Mouse (Mus musculus): ENCODE results near the gene Grip1. TPM values are rescaled to one million over a fixed set of nuclear protein-coding genes. Genes with fewer than 3 reads are reported as not detected.
"Not testable (repeated sequence)": the region's sequence is repeated elsewhere in the genome, so short reads cannot be mapped to it uniquely, and the experiment has no call there.

Grip1 gene
- polyA plus RNA-seq, 1 experiment from 2014 or later: 0.53 TPM

DNA sequence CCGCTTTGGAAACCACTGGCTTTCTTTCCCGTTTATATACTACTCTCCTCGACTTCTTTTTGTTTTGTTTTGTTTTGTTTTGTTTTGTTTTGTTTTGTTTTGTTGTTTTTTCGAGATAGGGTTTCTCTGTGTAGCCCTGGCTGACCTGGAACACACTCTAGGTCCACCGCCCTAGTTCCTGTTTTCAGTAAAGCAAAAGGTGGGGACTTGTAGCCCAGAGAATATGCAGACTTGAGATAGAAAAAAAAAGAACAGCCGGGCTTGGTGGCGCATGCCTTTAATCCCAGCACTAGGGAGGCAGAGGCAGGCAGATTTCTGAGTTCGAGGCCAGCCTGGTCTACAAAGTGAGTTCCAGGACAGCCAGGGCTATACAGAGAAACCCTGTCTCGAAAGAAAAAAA, 659.9 kb downstream of the Grip1 start:
- not testable (repeated sequence) for H3K27me3 ChIP-seq; H3K9me3 ChIP-seq (replicated peaks); ATAC-seq (ENCODE audit: insufficient read depth)
- Histone ChIP-seq H3K9ac (peak overlapping the region; percentile 84), H3K27ac (replicated peaks) (peak overlapping the region; percentile 98), H3K36me3 (replicated peaks) (peaks cover 24% of the 10 kb centered on the region), H3K4me3 (replicated peaks) (peak overlapping the region; percentile 85), H3K4me1 (replicated peaks) (peaks cover 22% of the 10 kb centered on the region), H3K4me2 (peak overlapping the region; percentile 79)
- WGBS (ENCODE audit: insufficient replicate concordance): 28% methylated on average over 9 of the region's 9 CpGs

DNA sequence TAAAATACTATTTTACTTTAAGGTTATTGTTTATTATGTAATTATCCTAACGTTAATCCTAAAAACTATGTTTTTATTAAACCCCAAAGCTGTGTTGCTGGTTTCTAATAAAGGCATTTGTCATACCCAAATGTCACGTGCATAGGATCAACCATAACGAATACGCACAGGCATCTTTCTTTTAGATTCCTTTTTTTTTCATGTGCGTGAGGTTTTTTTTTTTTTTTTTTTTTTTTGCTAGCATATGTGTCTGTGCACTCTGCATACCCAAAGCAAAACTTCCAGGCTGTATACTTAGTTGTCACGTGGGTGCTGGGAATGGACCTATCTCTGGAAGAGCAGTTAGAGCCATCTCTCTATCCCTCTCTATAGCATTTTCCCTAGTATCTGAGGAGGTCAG, 660.4 kb downstream of the Grip1 start:
- no peak overlapping the region for H3K4me3 ChIP-seq (replicated peaks)
- H3K9ac ChIP-seq: no peak overlapping the region
- peaks cover 22% of the 10 kb centered on the region for H3K4me1 ChIP-seq (replicated peaks)
- peaks cover 20% of the 10 kb centered on the region for H3K36me3 ChIP-seq (replicated peaks)
- H3K4me2 ChIP-seq: peak overlapping the region; percentile 79
- no peak for ATAC-seq (ENCODE audit: insufficient read depth)
- no peaks in the 10 kb centered on the region for H3K9me3 ChIP-seq (replicated peaks)
- H3K27me3 ChIP-seq: no peaks in the 10 kb centered on the region
- WGBS (ENCODE audit: insufficient replicate concordance): 80% methylated on average over 6 of the region's 6 CpGs
- no peak overlapping the region for H3K27ac ChIP-seq (replicated peaks)

DNA sequence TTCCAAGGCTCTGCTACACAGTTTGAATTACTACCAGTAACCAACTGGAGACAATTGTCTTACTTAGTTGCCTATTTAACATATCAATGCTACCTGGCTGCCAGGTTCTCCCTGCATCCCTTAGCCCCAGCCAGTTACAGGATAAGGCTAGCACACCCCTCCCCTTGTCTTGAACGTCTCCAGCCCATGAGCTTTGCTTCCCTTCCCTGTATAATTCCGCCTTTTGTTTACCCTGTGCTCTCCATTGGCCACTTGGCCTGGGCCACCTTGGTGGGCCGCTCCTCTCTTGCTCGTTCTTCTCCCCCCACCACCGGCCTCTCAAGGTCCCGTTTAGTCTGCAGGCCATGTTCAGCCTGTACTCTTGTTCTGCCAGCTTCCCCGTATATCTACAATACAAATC, 660.9 kb downstream of the Grip1 start:
- no peak overlapping the region for H3K4me2 ChIP-seq
- peaks cover 16% of the 10 kb centered on the region for H3K36me3 ChIP-seq (replicated peaks)
- H3K9ac ChIP-seq: no peak overlapping the region
- H3K4me1 ChIP-seq (replicated peaks): peaks cover 22% of the 10 kb centered on the region
- 76% methylated on average over 7 of the region's 7 CpGs for WGBS (ENCODE audit: insufficient replicate concordance)
- no peak overlapping the region for H3K27ac ChIP-seq (replicated peaks)
- H3K9me3 ChIP-seq (replicated peaks): no peaks in the 10 kb centered on the region
- H3K4me3 ChIP-seq (replicated peaks): no peak overlapping the region
- ATAC-seq (ENCODE audit: insufficient read depth): no peak
- H3K27me3 ChIP-seq: no peaks in the 10 kb centered on the region

DNA sequence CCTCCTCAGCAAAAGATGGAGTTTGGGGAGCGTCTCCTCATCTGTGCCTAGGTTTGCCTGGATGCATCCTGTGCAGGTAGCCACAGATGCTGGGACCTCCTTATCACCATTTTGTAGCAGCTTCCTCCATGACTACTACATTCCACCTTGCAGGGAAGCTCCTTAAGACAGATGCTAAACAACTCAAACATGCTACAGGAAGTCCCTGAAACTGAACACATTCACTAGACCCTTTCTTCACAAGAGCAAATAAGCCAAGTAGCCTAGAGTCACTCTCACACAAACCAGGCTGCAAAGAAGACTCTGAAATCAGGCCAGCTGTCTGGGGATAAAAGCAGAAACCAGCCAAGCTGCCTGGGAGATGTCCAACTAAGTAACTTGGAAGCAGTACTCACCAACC, 661.6 kb downstream of the Grip1 start:
- H3K4me2 ChIP-seq: no peak overlapping the region
- no peak overlapping the region for H3K27ac ChIP-seq (replicated peaks)
- H3K36me3 ChIP-seq (replicated peaks): peaks cover 9% of the 10 kb centered on the region; the same call in 1 of the 2 replicates
- peaks cover 22% of the 10 kb centered on the region for H3K4me1 ChIP-seq (replicated peaks)
- 85% methylated on average over 1 of the region's 1 CpGs for WGBS (ENCODE audit: insufficient replicate concordance)
- H3K27me3 ChIP-seq: no peaks in the 10 kb centered on the region
- no peak for ATAC-seq (ENCODE audit: insufficient read depth)
- H3K9ac ChIP-seq: no peak overlapping the region
- H3K4me3 ChIP-seq (replicated peaks): no peak overlapping the region
- no peaks in the 10 kb centered on the region for H3K9me3 ChIP-seq (replicated peaks)

DNA sequence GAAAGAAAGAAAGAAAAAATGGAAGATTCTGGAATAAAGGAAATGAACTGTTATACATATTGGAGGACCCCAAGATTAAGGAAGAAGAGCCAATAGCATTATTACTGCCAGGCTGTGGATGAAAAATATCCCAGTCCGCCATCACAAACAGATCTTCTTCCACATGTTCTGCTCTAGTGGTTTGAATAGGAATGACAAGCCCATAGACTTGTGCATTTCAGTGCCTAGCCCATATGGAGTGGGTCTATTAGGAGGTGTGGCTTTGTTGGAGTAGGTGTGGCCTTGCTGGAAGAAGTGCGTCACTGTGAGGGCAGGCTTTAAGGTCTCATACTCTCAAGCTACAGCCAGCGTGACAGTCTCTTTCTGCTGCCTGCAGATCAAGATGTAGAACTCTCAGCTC, 670.1 kb downstream of the Grip1 start:
- H3K4me3 ChIP-seq (replicated peaks): no peak overlapping the region
- peaks cover 3% of the 10 kb centered on the region; the same call in 1 of the 2 replicates for H3K27me3 ChIP-seq
- H3K27ac ChIP-seq (replicated peaks): no peak overlapping the region
- 66% methylated on average over 3 of the region's 3 CpGs for WGBS (ENCODE audit: insufficient replicate concordance)
- H3K9ac ChIP-seq: no peak overlapping the region
- ATAC-seq (ENCODE audit: insufficient read depth): no peak
- H3K36me3 ChIP-seq (replicated peaks): no peaks in the 10 kb centered on the region
- H3K9me3 ChIP-seq (replicated peaks): no peaks in the 10 kb centered on the region
- H3K4me2 ChIP-seq: no peak overlapping the region
- H3K4me1 ChIP-seq (replicated peaks): no peaks in the 10 kb centered on the region

DNA sequence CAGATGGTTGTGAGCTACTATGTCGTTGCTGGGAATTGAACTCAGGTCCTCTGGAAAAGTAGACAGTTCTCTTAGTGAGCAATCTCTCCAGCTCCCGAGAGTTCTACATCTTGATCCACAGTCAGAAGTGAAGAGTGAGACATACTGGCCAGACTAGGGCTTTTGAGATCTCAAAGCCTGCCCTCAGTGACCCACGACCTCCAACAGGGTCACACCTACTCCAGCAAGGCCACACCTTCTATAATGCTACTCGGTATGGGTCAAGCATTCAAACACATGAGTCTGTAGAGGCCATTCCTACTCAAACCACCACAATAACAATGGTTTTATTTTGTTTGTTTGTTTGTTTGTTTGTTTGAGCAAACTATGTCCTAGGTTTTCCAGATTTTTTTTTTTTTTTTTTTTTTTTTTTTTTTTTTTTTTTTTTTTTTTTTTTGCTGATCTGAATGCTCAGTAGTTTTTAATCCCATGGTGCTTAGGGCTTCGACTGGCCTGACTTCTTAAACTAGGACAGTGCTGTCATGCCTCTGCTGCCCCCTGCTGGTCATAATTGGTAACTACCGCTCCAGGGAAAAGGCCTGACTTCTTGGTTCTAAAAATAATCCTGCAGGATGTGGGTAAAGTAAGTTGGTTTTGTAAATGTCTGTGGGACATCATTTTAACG, 671.3 kb downstream of the Grip1 start:
- 37% methylated on average over 7 of the region's 7 CpGs for WGBS (ENCODE audit: insufficient replicate concordance)
- ATAC-seq (ENCODE audit: insufficient read depth): no peak
- Histone ChIP-seq H3K27ac (replicated peaks) (no peak overlapping the region), H3K9me3 (replicated peaks) (no peaks in the 10 kb centered on the region), H3K4me2 (no peak overlapping the region), H3K4me1 (replicated peaks) (no peaks in the 10 kb centered on the region), H3K9ac (no peak overlapping the region), H3K27me3 (peaks cover 8% of the 10 kb centered on the region; the same call in 1 of the 2 replicates), H3K36me3 (replicated peaks) (no peaks in the 10 kb centered on the region), H3K4me3 (replicated peaks) (no peak overlapping the region)

DNA sequence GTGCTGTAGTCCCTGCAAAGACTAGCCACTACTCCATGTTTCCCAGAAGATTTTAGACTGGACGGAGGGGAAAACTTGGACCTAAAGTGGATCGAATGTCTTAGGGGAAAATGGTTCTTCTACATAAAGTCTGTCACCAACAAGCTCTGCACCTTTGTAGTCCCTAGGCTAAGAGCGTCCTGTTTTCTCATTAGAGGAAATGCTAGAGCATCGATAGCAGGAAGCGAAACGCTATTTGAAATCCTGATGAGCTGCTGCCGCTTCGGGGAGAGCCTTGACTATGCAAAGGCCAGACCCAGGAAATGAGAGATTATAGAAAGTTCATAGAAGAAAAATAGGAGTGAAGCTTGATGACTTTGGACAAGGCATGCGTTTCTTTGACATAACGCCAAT, 671.8 kb downstream of the Grip1 start:
- Histone ChIP-seq H3K27ac (replicated peaks) (no peak overlapping the region), H3K27me3 (peaks cover 8% of the 10 kb centered on the region; the same call in 1 of the 2 replicates)
- WGBS (ENCODE audit: insufficient replicate concordance): 32% methylated on average over 10 of the region's 10 CpGs

DNA sequence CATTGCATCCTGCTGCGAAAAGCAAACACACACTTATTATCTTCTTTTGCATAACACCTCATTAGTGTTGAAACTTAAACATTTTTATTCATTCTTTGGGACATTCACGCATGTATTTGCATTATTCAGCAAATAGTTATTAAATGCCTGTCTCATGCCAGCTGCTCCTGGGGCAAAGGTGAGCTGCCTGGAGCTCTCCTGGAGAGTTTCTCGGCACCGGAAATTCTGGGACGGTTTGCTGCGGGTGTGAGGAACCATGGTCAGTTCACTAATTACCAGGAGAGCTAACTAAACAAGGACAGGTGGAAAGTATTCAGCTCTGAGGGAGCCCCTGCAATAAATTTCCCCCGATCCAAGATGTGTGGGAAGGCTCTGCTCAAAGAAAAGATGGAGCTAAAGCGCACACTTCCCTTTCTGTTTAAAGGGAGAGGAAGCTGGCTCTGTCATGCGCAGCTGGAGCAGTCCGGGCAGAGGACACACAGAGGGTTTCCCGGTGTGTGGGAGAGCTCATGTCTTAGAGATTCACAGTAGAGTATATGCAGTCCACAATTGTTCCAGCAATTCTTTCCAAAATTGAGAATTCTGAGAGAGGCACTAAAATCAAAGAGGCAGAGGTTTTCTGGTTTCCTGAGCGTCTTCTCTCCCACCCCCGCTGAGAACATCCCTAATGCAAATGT, 675.1 kb downstream of the Grip1 start:
- Histone ChIP-seq H3K9ac (no peak overlapping the region), H3K27ac (replicated peaks) (no peak overlapping the region), H3K4me1 (replicated peaks) (no peaks in the 10 kb centered on the region), H3K9me3 (replicated peaks) (no peaks in the 10 kb centered on the region), H3K27me3 (peaks cover 8% of the 10 kb centered on the region; the same call in 1 of the 2 replicates), H3K4me3 (replicated peaks) (no peak overlapping the region), H3K4me2 (peak overlapping the region; percentile 1; the same call in 1 of the 2 replicates), H3K36me3 (replicated peaks) (no peaks in the 10 kb centered on the region)
- no peak for ATAC-seq (ENCODE audit: insufficient read depth)
- 31% methylated on average over 13 of the region's 13 CpGs for WGBS (ENCODE audit: insufficient replicate concordance)

More for the DNA sequence above, 671.8 kb downstream of the Grip1 start:
- Histone ChIP-seq H3K9me3 (replicated peaks) (no peaks in the 10 kb centered on the region), H3K4me1 (replicated peaks) (no peaks in the 10 kb centered on the region), H3K4me2 (no peak overlapping the region), H3K36me3 (replicated peaks) (no peaks in the 10 kb centered on the region), H3K9ac (no peak overlapping the region), H3K4me3 (replicated peaks) (no peak overlapping the region)
- no peak for ATAC-seq (ENCODE audit: insufficient read depth)

DNA sequence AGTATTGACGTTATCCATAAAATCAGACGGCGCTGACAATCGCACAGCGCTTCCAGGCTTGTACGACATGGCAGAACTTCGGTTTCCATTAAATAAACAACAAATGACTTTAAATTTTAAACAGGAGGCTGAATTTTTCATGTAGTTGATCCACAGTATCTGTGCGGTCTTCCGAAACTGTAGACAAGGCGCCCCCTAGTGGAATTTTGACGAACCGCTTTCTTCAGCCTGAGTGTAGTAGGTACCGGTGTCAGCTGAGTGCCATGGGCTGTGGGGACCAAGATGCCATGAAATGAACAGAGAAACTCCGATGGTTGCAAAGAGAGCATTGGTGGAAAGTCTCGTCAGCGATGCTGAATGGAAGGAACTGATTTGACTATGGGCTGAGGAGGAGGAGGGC, 677.0 kb downstream of the Grip1 start:
- Histone ChIP-seq H3K4me2 (no peak overlapping the region), H3K4me3 (replicated peaks) (no peak overlapping the region), H3K27me3 (peaks cover 8% of the 10 kb centered on the region; the same call in 1 of the 2 replicates), H3K36me3 (replicated peaks) (no peaks in the 10 kb centered on the region), H3K9me3 (replicated peaks) (no peaks in the 10 kb centered on the region), H3K9ac (no peak overlapping the region), H3K4me1 (replicated peaks) (no peaks in the 10 kb centered on the region), H3K27ac (replicated peaks) (no peak overlapping the region)
- 63% methylated on average over 16 of the region's 16 CpGs for WGBS (ENCODE audit: insufficient replicate concordance)
- no peak for ATAC-seq (ENCODE audit: insufficient read depth)

DNA sequence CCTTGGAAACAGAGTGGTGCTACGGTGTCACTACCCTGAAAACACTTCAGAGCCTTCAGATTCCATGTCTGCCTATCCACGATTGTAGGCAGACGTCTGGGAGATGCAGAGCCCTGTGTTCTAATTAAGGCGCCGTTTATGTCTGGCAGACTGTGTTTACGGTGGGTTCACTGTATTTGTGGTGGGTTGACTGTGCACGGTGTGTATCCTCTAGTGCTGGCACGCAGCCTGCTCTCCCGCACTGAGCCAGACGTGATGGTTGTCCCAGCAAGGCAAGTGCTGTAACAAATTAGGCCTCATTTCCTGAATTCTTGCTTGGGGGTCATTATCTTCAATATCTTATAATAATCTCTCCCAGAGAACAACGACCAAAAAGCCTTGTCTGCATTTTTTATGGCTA, 680.1 kb downstream of the Grip1 start:
- Histone ChIP-seq H3K4me3 (replicated peaks) (no peak overlapping the region), H3K4me1 (replicated peaks) (no peaks in the 10 kb centered on the region), H3K27me3 (0 out of 2 replicates have a peak, but pooled peaks cover 5% of the 10 kb centered on the region), H3K27ac (replicated peaks) (no peak overlapping the region), H3K4me2 (no peak overlapping the region), H3K9me3 (replicated peaks) (no peaks in the 10 kb centered on the region), H3K9ac (no peak overlapping the region), H3K36me3 (replicated peaks) (no peaks in the 10 kb centered on the region)
- 57% methylated on average over 11 of the region's 11 CpGs for WGBS (ENCODE audit: insufficient replicate concordance)
- ATAC-seq (ENCODE audit: insufficient read depth): no peak

DNA sequence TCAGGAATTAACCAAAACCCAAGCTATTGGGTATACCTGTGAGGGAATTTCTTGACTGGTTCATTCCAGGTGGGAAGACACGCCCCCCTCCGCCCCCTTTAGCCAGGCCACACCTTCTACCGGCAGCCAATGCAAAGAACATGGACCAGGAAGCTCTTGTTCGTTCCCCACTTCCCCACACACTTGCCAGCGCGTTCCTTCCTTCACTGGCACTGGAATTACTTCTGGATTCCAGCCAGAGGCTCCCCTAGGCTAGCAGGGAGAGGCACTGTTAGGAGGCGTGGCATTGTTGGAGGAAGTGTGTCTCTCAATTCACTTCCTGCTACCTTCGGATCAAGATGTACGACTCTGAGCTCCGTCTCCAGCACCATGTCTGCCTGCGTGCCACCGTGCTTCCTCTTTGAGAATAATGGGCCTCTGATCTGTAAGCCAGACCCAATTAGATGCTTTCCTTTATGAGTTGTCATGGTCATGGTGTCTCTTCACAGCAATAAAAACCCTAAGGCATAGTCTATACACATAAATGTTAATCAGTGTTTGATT, 682.5 kb downstream of the Grip1 start:
- Histone ChIP-seq H3K4me1 (replicated peaks) (no peaks in the 10 kb centered on the region), H3K36me3 (replicated peaks) (no peaks in the 10 kb centered on the region), H3K27me3 (no peaks in the 10 kb centered on the region), H3K27ac (replicated peaks) (no peak overlapping the region), H3K9me3 (replicated peaks) (no peaks in the 10 kb centered on the region), H3K4me2 (no peak overlapping the region), H3K9ac (no peak overlapping the region), H3K4me3 (replicated peaks) (no peak overlapping the region)
- ATAC-seq (ENCODE audit: insufficient read depth): no peak
- WGBS (ENCODE audit: insufficient replicate concordance): 46% methylated on average over 12 of the region's 12 CpGs

Data from liver, embryonic 15.5 days (tissue).